Mouse (Mus musculus) cerebellum, adult 11-12 months (tissue): Measurements from ENCODE around the gene Gtf3a.
"Not testable (repeated sequence)": the region's sequence is repeated elsewhere in the genome, so short reads cannot be mapped to it uniquely, and the experiment has no call there.

Experiments
- DNase-seq: peaks from one replicate; pipeline ENCODE4 v3.0.0; 2022

Gtf3a gene

DNA sequence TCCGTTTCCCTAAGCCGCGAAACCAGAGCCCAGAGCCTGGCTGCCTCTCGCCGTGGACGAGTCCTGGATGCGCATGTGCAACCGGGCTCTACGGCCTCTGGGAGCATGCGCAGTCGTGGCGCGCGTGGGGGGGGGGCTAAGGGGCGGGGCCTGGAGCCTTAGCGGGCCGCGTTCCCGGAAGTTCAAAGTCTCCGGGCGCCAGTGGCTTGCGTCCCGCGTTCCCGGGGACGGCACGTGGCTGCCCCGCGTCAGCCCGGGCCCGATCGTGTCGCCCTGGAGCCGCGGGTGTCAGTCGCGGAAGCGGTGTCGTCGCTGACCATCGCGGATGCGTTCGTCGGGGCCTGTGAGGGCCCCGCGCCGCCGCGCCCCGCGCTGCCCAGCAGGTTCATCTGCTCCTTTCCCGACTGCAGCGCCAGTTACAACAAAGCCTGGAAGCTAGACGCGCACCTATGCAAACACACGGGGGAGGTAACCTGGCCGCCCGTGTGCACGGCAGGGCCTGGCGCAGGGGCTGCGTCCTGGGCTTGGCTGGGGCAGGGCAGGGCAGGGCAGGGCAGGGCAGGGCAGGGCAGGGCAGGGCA lies at the start of gene Gtf3a:
Gene Gtf3a, plus strand, starts transcription at position 150 of the 581 bp plus-strand sequence.
- DNase-seq, result peak; percentile 74

DNA sequence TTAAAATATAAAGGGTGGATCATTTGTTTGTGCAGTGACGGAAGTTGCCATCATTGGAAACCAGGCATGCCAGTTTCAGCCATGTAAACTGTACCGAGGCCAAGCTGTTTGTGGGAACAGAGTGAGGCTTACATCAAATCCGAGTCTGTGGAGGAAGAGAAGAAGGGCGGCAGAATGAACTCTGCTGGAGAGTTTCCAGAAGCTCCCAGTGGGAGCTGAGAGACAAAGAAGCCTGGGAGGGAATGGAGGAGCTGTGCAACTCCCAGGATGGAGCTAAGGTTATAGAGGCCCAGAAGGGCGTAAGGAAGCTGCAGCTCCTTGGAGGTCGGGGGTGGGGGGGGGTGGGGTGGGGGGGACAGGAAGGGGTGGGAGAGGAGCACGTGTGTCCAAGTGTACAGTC lies 48.1 kb upstream of the Gtf3a start:
- no peak for DNase-seq

DNA sequence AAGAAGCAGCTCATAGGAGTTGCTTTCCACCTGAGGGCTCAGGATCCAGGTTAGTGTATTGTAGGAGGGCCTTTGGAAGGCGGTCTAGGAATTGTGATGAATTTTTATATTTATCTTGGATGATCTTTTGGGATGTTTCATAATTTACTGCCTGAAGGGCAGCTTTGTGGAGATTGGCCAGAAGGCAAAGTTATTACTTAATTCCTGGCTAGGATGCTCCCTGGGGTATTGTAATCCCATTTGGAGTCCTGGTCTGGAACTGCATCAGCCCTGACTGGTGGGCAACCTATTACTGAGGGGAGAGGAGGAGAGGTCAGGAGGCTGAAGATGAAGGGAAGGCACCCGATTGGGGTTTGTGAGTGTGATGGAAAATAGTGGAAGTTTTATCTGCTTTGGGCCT lies 47.0 kb upstream of the Gtf3a start:
- no peak for DNase-seq

DNA sequence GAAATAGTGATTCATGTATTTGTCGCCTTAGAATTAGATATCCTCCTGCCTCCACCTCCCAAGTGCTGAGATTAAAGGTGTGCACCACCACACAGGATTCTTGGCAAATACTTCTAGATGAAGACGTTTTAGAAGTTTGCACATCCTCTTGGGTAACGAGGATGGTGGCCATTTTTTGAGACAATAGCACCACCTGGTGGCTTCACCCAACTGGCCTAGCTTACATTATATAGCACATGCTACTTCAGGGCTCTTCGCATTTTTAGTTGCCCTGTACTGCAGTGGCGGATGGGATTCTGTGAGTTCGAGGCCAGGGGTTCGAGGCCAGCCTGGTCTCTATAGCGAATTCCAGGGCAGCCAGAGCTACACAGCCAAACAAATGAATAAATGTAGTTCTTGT lies 44.1 kb upstream of the Gtf3a start:
- DNase-seq, result peak; percentile 38

DNA sequence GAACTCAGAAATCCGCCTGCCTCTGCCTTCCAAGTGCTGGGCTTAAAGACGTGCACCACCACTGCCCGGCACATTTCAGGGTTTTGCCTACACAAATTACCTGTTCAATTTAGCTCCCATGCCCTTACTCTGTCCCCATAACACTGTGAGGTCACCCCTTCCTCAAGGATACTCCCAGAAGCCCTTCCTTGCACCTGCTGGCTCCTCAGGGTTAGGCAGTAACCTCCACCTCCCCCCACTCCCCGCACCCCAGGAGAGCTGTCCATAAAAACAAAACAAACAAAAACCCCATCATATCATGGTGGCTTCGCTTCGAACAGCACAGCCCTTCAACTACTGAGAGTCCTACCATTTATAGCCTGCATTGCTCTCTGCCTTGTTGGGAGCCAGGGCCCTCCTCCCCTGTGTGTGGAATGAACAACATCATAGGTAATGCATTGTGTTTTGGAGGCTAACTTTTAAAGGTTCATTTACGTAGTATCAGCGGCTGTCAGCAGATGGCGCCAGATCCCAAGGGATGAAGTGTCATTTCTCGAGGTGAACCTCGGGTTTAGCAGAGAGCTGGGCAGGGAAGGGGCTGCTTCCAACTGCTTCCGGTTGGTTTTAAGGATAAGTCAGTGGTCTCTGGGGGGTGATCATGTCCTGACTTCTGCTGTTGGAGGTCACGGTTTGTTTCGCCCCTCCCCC lies 42.8 kb upstream of the Gtf3a start:
- DNase-seq, result peak; percentile 23

DNA sequence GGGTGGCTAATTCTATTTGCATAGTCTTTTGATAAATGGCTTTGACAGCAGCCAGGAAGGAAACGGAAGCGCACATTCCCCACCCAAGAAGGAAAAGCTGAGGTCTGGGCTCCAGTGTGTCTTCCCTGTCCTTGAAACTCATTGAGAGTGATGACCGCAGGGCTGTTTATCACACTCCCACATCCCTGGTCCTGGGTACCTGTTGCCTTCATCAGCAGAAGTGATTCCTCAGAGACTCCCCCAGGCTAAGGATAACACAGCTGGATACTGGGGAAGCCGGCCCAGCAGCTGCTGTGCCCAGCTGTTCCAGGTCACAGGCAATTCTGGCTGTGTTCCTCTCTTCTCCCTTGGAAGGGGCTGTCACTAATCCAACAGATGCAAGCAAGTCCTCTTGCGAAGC lies 40.9 kb upstream of the Gtf3a start:
- DNase-seq, result no peak

DNA sequence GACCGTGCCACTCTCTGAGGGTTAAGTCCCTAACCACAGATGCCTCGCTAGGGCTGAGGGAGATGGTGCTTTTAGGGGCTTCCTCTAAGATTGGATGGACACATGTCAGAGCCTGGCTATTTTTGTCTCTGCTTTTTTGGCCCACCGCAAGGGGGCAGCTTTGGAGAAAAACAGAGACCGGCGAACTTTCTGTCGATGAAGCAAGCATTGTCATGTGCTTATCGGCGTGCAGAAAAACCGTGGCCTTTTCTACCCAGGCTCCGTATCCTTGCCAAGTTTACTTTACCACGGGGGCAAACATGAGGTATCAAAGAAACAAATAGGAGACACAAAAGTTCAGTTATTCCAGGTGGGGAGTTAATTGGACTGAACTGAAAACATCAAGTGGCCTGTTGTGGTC lies 39.8 kb upstream of the Gtf3a start:
- no peak for DNase-seq

DNA sequence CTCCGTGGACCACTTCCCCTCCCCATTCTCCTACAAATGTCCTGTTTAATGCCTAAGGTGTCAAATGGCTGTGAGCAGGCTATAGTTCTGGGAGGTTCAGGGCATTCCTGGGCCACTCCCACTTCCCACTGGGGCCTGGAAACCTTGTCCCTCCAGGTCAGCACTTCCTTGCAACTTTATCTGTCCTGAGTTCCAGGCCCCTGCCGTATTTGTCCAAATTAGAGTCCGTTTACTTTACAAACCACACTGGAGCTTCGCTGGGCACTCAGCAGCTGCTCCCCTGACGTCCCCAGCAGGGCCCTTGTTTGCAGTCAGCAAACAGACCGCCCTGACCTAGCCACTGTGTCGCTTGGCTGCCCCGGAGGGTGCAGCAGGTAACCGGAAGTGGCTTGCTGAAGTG lies 36.3 kb upstream of the Gtf3a start:
- no peak for DNase-seq

DNA sequence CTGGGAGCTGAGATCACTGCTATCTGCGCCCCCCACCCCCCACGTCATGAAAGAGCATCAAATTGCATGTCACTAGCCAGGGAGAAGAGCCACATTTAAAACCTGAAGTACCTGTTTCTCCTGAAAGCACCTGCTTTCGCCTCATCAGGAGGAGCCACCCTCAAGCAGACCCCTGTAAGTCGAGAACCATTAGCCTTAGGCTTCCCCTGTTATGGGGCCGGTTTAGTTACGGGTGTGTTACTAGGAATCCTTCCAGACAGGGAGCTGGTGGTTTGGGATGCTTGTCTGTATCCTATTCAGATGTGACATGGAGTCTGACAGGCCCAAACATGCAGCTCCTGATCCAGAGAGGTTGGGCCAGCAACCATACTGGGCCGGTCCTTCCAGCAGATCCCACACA lies 35.1 kb upstream of the Gtf3a start:
- no peak for DNase-seq

DNA sequence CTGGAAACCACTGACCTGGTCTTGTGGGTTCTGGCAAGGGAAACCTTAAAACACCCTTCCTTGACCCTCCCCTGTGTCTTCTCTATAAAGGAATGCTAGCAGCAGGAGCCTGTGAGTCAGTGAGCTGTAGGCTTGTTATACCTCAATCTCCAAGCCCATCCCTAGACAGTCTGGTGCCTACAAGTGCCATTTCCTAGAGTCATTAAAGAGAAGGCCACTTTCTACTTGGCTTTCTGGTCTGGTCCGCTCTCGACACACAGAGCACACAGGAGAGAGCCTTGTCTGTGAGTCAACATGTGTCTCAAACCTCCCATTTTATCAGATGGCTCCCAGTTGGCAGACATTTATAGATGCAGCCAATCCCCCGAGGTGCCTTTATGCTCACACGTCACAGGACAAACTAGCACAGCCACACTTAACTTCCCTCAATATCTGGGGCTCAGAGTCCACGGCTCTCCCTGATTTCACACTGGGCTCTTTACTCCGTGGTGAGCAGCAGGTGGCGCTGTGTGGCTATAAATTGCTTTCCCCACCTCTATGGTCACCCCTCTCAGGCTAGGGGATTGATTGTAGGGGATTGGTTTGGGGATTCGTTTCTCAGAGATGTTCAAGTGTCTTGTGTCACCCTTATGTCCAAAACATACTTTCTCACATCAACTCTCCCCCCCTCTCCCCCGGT lies 34.2 kb upstream of the Gtf3a start:
- no peak for DNase-seq

DNA sequence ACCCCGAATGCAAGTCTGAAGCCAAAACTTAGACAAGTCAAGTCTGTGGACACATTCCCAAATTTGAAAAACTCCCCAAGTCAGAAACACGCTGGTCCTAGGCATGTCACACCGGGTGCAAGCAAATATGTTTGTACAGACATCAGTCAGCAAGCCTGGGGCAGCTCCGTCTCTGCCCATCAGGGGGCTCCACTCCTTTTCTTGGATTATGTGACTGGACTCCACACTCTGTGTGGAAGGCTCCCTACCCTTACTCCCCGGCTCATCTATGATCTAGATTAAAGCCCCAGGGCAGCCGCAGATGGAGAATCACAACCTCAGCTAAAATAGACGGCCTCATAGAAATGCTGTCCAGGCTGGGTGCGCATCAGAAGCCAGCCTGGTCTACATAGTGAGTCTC lies 32.2 kb upstream of the Gtf3a start:
- no peak for DNase-seq

DNA sequence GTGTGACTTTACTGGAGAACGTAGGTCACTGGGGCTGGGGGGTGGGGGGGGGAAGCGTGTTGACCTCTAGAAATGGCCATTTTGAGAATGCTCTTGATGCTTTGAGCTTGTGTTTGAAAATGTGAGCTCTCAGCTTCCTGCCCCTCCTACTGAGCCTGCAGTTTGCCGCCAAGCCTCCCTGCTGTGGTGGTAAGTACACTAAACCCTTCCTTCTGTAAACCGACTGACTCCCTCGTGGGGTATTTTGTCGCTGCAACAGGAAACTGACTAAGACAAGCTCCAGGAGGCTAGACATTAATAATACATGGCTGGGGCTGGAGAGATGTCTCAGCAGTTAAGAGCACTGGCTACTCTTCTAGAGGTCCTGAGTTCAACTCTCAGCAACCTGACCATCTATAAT lies 31.7 kb upstream of the Gtf3a start:
- no peak for DNase-seq

DNA sequence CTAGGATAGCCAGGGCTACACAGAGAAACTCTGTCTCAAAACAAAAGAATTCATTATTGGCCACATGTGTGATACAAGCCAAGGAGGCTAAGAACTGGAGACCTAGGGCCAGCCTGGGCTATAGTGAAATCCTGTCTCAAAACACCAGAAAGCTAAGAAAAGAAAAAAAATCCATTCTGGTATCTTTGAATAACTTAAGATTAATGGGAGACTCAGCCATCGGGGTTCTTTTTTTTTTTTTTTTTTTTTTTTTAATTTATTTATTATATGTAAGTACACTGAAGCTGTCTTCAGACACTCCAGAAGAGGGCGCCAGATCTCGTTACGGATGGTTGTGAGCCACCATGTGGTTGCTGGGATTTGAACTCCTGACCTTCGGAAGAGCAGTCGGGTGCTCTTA lies 31.1 kb upstream of the Gtf3a start:
- DNase-seq, result not testable (repeated sequence)

DNA sequence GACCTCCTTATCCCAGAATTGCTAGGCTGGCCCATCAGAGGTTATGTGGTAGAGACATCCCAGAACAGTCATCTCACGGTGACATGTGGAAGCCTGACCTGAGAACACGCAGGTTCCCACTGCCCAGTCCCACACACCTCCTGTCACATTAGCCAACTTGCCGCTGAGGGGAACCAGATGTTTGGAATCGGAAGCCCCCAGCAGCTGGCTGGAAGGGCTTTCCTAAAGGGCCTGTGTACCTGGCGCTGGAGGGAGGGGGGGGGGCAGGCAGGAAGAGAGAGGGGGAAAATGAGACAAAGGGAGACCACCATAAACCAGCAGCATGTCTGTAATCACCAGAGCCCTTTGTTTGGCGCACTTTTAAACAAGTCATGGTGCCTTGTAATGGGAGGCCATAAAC lies 28.6 kb upstream of the Gtf3a start:
- DNase-seq, result no peak

DNA sequence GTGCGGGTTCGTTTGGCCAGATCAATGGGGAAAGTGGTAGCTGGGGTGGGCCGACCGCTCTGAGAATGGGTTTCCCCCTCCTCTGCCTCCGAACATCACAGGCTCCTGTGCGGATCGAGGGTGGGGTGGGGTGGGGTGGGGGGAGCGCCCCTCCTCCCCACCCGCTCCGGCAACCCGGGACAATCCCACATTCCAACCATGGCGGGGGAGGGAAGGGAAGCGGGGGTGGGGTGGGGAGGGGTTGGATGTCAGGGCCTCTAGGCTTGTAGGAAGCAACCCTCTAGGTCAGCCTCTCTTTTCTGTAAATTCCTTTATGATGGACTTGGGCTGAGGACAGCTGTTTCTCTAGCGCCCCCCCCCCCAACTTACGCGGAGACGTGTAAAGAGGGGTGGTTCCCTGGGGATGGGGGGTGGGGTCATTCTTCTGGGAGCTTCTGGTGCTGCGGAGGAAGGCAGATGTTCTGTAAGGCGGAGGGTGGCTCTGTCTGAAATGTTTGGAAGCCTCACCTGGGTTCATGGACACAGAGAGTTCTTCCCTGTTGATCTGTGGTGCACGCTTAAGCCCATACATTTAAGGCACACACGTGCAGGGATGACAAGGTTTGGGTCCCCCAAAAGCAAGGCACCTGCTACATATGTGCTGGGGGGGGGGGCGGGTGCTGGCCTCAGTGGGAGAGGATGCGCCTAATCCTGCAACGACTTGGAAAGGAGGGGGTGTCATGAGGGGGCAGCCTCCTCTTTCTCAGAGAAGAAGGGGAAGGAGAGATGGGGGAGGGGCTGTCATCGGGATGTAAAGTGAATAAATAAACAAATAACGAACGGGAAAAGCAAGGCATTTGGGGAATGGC lies 27.9 kb upstream of the Gtf3a start:
- no peak for DNase-seq

DNA sequence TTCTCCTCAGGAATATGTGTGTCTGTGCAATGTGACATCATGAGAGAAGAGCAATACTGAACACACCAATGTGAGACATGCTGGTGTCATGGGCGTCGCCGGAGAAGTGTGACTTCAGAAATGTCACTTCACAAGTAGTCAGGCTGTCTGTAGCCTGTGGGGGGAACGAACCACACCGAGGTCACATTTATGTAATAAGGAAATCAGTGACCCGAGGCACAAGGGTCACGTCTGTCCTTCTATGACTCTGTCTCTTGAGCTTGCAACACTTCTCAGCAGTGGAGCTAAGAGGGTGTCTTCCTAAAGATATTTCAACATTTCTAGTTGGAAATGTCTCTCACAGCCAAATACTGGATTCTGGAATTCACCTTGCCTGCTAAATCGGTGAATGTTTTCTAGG lies 27.2 kb upstream of the Gtf3a start:
- DNase-seq, result no peak

DNA sequence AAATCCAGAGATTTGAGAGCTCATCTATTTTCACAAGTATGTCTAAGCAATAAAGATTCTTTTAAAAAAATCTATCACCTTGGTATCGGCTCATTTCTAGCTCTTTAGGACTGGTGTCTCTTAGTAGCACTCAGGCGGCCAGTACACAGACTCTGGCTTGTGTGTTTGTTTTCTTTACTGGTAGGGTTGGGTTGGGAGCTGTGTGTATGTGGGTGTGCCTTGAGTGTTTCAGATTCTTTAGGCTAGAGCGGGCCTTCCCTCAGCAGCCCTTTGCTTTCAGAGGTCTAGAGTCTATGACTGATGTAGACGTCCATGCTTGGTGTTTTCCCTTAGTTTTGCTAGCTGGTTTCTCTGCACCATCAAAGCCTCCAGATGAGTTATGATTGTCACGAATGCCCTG lies 24.9 kb upstream of the Gtf3a start:
- no peak for DNase-seq

DNA sequence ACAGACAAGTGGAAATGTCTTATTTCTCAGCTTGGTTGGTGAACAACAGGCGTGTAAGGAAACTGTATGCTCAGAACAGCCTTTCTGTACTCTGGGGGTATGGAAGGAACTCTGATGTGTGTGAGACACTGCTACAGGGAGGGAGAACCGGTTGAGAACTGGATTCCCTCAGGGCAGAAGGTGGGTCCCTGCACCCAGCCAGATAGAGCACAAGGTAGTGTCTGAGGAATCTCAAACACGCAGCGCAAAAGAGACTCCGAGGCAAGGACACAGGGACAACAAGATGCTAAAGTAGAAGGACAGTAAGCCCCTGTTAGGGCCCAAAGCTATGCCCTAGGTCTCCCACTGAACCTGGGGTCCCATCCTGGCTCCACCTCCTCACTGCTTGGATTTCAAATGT lies 21.8 kb upstream of the Gtf3a start:
- no peak for DNase-seq

DNA sequence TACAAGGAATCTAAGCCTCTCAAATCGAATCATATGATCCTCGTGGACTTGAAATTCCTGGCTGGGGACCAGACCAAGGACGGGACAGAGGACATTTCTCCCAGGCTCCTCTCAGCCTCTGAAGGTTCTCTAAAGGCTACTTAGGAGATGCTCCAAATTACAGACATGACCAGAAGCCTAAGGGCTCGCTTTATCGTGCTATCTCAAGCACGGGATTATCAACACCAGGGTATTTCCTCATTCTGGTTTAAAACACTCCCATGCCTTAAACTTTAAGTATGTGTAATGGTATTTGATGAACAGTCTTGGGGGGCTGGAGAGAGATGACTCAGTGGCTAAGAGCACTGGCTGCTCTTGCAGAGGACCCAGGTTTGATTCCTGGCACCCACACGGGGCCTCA lies 17.0 kb upstream of the Gtf3a start:
- no peak for DNase-seq

DNA sequence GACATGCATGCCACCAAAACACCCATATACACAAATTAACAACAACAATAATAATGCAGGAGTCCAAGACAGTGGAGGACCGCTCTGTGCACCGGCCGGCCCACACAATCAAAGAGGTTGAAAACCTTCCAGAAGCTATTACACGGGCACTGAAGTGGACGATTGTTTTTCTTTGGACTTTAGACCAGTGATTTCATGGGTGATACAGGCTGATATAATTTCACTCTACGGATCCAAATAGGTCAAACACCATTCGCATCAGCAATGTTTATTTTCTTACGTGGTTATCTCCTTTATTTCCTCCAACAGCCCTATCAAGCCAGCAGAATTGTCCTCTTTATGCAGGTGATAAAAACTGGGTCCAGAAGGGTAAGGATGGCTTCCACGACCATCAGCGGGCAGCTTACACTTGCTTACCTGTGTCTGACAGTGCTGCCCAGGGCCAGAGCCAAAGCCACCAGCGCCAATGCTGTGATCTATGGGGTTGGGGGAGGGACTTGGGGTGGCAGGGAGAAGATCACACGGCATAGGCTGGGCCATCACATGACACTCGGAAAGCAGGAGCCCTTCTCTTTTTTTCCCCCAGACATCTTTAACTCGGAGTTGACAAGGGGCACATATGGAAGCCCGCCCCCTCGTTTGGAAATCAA lies 16.4 kb upstream of the Gtf3a start:
- DNase-seq, result no peak

DNA sequence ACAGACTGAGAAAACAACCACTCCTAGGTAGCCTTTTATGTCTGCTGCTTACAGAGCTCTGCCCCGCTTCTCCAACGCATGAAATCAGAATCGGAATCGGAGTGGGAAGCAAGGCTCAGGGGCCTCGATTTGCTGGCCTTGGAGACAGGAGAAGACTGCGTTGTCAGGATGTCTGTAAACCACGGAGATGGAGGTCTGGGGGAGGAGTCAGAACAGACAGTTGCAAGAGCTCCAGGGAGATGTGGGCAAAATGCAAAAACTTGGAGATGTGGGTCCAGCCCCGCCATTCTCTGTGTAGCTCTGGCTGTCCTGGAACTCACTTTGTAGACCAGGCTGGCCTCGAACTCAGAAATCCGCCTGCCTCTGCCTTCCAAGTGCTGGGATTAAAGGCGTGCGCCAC lies 15.0 kb upstream of the Gtf3a start:
- no peak for DNase-seq

DNA sequence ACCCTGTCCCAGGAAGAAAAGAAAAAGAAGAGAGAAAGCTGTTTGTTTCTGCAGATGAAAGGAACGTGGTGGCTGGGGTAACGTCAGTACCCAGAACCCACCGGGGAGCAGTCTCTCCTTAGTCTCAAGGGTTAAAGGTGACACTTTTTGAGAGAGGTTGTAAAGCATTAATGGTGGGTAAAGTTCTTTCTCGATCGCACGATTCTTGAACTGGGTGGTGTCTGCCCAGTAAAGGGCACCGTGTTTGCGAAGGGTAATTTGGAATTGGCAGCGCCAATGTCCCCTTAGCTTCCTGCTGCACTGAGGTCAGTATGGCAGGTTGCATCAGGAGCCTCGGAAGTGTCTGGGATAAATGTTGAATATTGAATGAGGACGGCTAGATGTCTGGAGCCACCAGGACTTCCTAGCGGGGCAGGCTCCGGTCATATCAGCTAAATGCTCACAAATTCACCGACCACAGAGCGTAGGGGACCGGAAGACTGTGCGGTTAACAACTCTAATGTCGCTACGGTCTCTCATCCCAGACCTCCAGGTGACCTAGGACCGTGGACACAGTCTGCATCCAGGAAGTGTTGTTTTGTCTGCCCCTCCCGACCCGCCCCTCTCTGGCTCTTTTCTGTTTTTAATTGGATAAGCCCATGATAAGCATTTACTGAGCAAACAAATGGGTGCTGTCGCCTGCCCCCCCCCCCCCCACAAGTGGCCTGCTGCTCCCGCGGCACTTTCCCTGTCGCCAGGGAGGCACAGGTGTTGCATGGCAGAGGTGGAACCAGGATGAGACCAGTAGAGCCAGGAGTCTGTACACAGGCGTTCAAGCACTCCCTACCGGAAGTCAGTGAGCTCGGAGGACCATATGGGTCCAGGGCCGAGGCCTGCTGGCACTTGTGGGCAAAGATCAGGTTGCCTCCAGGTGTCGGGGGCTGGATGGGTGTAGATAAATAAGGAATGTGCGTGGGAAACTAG lies 10.6 kb upstream of the Gtf3a start:
- no peak for DNase-seq
